Mouse (Mus musculus) testis, postnatal 10 days (tissue): Measurements from ENCODE around the gene Dip2c.

ENCODE experiments used
- DNase-seq: peaks from one replicate; pipeline ENCODE4 v3.0.0; 2021; ENCODE audit warnings: low spot score

Dip2c gene

GRCm38 (mm10) chr13:9276322-9276855 lies at the start of gene Dip2c:
Gene Dip2c, plus strand, starts transcription at chr13:9276528.
- DNase-seq, result peak; percentile 94

GRCm38 (mm10) chr13:9227078-9227477 lies 49.2 kb upstream of the Dip2c start:
- DNase-seq, result no peak

- DNase-seq, result no peak
Observed at GRCm38 (mm10) chr13:9237495-9237894, 38.8 kb upstream of the Dip2c start.

- DNase-seq, result peak; percentile 51
Observed at GRCm38 (mm10) chr13:9239127-9239526, 37.2 kb upstream of the Dip2c start.

GRCm38 (mm10) chr13:9239631-9240236 lies 36.6 kb upstream of the Dip2c start:
- DNase-seq, result peak; percentile 48

DNA sequence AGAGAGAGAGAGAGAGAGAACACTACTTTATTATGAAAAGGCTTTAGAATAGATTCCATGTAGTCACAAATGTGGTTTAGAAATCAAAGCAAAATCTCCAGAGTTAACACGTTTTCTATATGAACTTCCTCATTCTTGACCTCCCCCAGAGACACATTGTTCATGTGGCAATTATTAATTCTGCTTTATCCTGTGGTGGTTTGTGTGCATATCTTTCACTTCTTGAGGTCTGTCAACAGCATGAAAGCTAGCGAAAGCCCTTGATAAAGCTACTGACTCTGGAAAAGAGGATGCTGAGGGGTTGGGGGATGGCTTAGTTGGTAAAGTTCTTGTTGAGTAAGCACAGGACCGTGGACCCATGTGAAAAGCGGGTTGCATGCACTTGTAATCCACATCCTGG lies 14.6 kb upstream of the Dip2c start:
- DNase-seq, result no peak

GRCm38 (mm10) chr13:9265516-9265915 lies 10.8 kb upstream of the Dip2c start:
- no peak for DNase-seq

- peak; percentile 75 for DNase-seq
Observed at GRCm38 (mm10) chr13:9276856-9277620, 710 bp downstream of the Dip2c start.

DNA sequence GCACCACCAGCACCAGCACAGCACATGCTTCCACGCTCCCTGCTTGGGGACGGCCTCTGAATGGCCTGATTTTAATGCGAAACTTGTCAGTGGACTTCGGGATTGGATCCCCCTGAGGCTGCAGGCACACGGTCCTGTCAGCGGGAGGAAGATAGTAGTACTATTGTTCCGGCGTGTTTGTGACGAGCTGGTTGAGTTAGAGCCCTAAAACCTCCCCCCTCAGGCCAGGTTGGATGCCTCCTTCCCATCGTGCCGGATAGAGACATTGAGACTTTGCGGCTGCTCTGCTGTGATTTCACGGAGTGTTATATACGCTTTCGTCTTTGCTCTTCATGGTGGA lies 1.3 kb downstream of the Dip2c start:
- peak; percentile 42 for DNase-seq

DNA sequence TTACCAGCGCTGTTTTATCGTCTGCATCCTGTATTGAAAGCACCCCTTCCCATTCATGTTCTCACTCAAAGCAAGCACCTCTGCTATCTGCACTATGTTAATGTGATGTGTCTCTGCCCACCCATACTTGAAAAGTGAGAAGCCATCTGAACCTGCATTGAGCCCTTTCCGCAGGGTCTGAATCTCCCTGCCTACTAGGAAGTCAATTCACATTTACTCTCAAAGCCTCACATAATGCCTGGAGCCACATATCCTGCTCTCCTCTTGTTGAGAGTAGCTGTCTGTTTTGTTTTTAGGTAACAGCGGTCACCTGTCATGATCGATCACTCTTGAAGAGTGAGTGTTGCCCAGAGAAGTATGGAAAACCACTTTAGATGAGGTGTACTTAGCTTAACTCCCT lies 2.3 kb downstream of the Dip2c start:
- DNase-seq, result no peak

DNA sequence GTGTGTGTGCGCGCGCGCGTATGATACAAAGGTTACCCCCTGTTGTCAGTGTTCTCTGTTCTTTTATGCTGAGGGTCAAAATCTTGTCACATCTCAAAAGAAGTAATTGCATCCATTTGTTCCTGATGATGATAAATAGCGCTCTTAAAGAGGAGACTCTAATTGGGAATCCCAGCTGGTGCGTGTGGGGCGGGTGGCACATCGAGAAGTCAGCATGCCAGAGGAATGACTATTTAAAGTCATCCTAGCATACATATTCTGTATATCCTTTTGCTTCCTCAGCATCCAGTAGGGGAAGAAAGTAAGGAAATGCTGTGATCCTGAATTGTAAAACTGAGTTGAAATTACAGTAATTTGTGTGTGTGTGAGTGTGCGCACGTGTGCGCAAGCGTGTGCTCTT lies 6.7 kb downstream of the Dip2c start:
- no peak for DNase-seq

- DNase-seq, result no peak
Observed at GRCm38 (mm10) chr13:9289916-9290315, 13.6 kb downstream of the Dip2c start.

- no peak for DNase-seq
Observed at GRCm38 (mm10) chr13:9296285-9296684, 20.0 kb downstream of the Dip2c start.

DNA sequence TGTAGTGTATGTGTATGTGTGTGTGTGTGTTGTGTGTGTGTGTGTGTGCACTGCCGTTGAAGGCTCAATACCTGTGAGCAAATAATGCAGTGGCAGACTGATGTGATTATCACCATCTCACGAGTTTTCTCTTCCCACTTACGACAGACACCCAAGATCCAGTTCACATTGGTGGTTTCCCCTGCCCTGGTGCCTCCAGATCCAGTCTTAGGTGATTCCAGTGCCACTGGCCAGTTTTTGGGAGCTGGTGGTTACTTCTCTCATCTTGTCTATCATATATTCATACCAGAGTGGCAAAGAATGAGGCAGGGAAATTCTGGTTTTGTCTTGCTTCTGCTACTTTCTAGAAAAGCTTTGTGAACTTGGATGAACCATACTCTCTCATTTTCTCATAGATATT lies 20.9 kb downstream of the Dip2c start:
- no peak for DNase-seq

DNA sequence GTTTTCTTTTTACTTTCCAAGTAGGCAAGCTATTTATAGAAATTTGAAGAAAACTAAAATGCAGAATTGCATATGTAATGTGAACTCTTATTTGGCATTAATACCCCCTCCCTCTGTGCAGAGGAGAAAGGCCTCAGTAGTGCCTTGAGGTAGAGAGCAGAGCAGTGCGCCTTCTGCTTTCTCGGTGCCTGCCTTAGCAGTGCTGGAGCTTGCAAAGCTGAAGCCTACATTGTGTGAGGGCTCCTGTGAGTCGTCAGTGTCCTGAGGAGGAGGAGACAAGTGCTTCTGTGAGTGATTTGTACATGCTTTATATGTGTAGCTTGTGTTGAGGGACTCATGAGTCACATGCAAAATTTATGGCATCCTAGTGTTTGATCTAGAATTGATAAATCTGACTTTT lies 21.4 kb downstream of the Dip2c start:
- DNase-seq, result no peak

DNA sequence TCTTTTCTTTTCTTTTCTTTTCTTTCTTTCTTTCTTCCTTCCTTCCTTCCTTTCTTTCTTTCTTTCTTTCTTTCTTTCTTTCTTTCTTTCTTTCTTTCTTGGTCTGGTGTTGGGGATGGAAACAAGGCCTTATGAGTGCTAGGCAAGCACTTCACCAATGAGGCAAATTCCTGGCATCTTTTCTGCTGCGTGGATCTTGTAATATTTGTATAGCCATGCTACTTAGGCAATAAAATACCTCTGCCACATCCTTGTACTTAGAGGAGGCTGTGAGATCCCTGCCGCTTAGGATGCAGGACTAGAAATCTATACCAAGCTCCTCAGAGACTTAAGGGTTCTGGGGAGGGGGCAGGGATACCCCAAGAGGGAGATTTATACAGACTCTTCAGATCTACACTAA lies 23.3 kb downstream of the Dip2c start:
- DNase-seq, result no peak

GRCm38 (mm10) chr13:9308863-9309262 lies 32.5 kb downstream of the Dip2c start:
- DNase-seq, result no peak

- no peak for DNase-seq
Observed at GRCm38 (mm10) chr13:9310806-9311205, 34.5 kb downstream of the Dip2c start.

- no peak for DNase-seq
Observed at GRCm38 (mm10) chr13:9312916-9313315, 36.6 kb downstream of the Dip2c start.

DNA sequence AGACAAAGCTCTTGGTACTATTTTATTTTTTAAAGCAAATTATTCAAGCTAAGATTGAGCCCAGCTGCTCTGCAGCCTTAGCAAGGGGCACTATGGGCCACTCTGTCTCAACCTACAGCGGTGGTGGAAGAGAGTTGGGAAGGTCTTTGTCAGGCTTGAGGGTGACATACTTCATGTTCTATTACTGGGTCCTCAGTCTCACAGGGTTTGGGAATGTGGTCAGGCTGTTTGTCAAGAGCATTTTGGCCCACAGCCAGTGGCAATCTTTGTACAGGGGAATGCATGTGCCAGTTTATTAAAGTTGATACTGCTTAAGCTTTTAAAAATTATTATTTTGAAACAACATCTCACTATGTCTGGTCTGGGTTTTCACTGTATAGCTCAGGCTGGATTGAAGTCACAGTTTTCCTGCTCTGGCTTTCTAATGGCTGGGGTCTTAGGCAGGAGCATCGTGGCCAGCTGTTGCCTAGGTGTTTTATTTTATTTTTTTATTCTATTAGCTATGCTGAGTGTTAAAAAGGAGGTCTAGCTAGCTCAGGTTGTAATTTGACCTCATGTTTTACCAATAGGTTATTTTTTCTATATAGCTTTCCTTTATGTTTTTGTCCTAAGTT lies 37.9 kb downstream of the Dip2c start:
- DNase-seq, result peak; percentile 49

DNA sequence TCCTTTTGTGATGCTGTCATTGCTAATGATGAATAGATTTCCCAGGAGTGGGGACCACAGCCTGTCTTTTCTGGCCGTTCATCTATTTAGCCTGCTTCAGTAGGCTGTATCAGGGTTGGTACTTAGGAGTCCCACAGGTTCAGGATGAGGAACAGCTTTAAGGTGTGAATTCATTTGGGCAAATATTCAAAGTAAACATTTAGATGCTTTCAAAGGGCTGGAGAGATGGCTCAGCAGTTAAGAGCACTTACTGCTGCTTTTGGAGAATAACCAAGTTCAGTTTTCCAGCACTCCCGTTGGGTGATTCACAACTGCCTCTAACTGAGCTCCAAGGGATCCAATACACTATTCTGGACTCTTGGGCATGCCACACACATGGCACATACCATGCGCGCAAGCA lies 38.4 kb downstream of the Dip2c start:
- DNase-seq, result no peak

DNA sequence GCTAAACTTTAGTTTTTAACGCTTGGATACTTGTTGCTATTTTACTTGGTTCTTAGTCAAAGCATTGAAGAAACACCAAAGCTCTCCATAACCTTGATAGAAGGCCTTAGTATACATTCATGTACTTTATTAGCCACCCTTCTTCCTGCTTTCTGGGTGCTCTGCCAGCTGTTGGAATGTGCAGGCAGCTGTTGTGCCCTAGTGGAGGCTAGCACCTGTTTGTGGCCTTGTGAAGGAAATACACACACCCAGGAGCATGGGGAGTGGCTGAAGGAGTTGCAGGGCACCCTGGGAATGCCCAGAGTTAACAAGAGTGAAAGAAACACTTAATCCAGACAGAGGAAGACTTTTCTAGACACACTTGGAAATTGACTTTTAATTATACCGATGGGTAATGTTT lies 43.4 kb downstream of the Dip2c start:
- no peak for DNase-seq

DNA sequence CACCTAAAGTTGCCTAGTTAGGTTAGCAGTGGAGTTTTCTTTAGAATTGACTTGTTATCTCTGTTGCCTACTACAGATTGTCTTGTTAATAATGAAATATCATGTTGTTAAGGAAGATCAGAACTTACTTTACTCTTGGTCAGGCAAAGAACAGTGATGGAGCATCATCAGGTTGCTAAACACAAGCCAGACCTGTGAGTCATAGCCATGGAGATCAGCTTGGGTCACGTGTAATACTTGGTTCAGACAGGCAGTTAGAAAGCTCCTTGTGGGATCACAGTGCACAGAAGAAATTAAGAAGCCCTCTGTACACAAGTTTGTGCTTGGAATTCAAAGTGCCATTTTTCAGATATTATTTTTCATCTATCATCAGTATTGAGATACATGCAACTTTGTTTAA lies 48.9 kb downstream of the Dip2c start:
- no peak for DNase-seq
